Mouse (Mus musculus) brown adipose tissue, adult 24 weeks (tissue): ENCODE measurements at regions not wholly inside any gene's neighbourhood (a gene's known extent, or its start where the extent isn't known, plus 50 kb on each side); places are given as distances from the start of the nearest gene placed in this dataset.

Source experiments
- H3K27ac ChIP-seq: fragments of 200-500 bp; replicated peaks from 2 replicates; pipeline ENCODE4 v1.5.1; 2012; ENCODE audit warnings: low read depth, mild to moderate bottlenecking, low read length
- H3K4me1 ChIP-seq: fragments of 200-500 bp; 2 replicates; pipeline ENCODE4 v1.6.1; 2012; ENCODE audit warnings: low read length, mixed read lengths; ENCODE audit not compliant: control insufficient read depth, insufficient read depth, insufficient read length
- H3K4me3 ChIP-seq: fragments of 200-500 bp; 2 replicates; pipeline ENCODE4 v1.5.1; 2012; ENCODE audit warnings: low read depth, mild to moderate bottlenecking, low read length, moderate library complexity; ENCODE audit not compliant: insufficient read depth

GRCm38 (mm10) chr5:133983249-133983966 lies 116.1 kb upstream of the Castor2 start:
- no peaks in the 10 kb centered on the region for H3K4me1 ChIP-seq
- no peak overlapping the region for H3K27ac ChIP-seq
- H3K4me3 ChIP-seq: no peak overlapping the region

- H3K4me3 ChIP-seq: no peak overlapping the region
- H3K4me1 ChIP-seq: no peaks in the 10 kb centered on the region
- no peak overlapping the region for H3K27ac ChIP-seq
Observed at GRCm38 (mm10) chr5:133970421-133970914, 129.0 kb upstream of the Castor2 start.

GRCm38 (mm10) chr5:133963301-133963700 lies 136.2 kb upstream of the Castor2 start:
- no peaks in the 10 kb centered on the region for H3K4me1 ChIP-seq
- H3K27ac ChIP-seq: no peak overlapping the region
- H3K4me3 ChIP-seq: no peak overlapping the region

GRCm38 (mm10) chr5:133940841-133941240 lies 158.7 kb upstream of the Castor2 start:
- Histone ChIP-seq H3K4me3 (no peak overlapping the region), H3K27ac (no peak overlapping the region), H3K4me1 (no peaks in the 10 kb centered on the region)

- no peak overlapping the region for H3K27ac ChIP-seq
- H3K4me3 ChIP-seq: no peak overlapping the region
- no peaks in the 10 kb centered on the region for H3K4me1 ChIP-seq
Observed at GRCm38 (mm10) chr5:133940030-133940429, 159.5 kb upstream of the Castor2 start.

GRCm38 (mm10) chr5:133937967-133938918 lies 161.3 kb upstream of the Castor2 start:
- H3K4me1 ChIP-seq: no peaks in the 10 kb centered on the region
- no peak overlapping the region for H3K27ac ChIP-seq
- no peak overlapping the region for H3K4me3 ChIP-seq

GRCm38 (mm10) chr5:133935451-133935850 lies 164.1 kb upstream of the Castor2 start:
- no peaks in the 10 kb centered on the region for H3K4me1 ChIP-seq
- no peak overlapping the region for H3K27ac ChIP-seq
- no peak overlapping the region for H3K4me3 ChIP-seq

GRCm38 (mm10) chr5:133935006-133935405 lies 164.5 kb upstream of the Castor2 start:
- H3K4me1 ChIP-seq: no peaks in the 10 kb centered on the region
- no peak overlapping the region for H3K27ac ChIP-seq
- H3K4me3 ChIP-seq: no peak overlapping the region

- Histone ChIP-seq H3K4me3 (no peak overlapping the region), H3K4me1 (no peaks in the 10 kb centered on the region), H3K27ac (no peak overlapping the region)
Observed at GRCm38 (mm10) chr5:133930101-133930500, 169.4 kb upstream of the Castor2 start.

- H3K4me1 ChIP-seq: no peaks in the 10 kb centered on the region
- H3K27ac ChIP-seq: no peak overlapping the region
- H3K4me3 ChIP-seq: no peak overlapping the region
Observed at GRCm38 (mm10) chr5:133927054-133927453, 172.5 kb upstream of the Castor2 start.

- Histone ChIP-seq H3K27ac (no peak overlapping the region), H3K4me3 (no peak overlapping the region), H3K4me1 (no peaks in the 10 kb centered on the region)
Observed at GRCm38 (mm10) chr5:133925184-133925900, 174.2 kb upstream of the Castor2 start.

GRCm38 (mm10) chr5:133922181-133922580 lies 177.3 kb upstream of the Castor2 start:
- Histone ChIP-seq H3K4me3 (no peak overlapping the region), H3K4me1 (no peaks in the 10 kb centered on the region), H3K27ac (no peak overlapping the region)

- H3K4me3 ChIP-seq: no peak overlapping the region
- H3K4me1 ChIP-seq: no peaks in the 10 kb centered on the region
- H3K27ac ChIP-seq: no peak overlapping the region
Observed at GRCm38 (mm10) chr5:133915734-133916550, 183.6 kb upstream of the Castor2 start.

GRCm38 (mm10) chr5:133907442-133907841 lies 192.1 kb upstream of the Castor2 start:
- H3K27ac ChIP-seq: no peak overlapping the region
- no peak overlapping the region for H3K4me3 ChIP-seq
- no peaks in the 10 kb centered on the region for H3K4me1 ChIP-seq
